Mouse (Mus musculus) kidney, embryonic 14.5 days (tissue): ENCODE measurements around the gene Csnk2b. TPM values are rescaled to one million over a fixed set of nuclear protein-coding genes. Genes with fewer than 3 reads are reported as not detected.
A peak's percentile ranks its signal among the peaks of the same experiment; 100 is the strongest.

Experiments
- ATAC-seq: fragments of 200-750 bp; cut with Nextera tagmentation; 2 replicates; pipeline ENCODE4 v1.8.0; 2017; ENCODE audit warnings: moderate number of reproducible peaks, mild to moderate bottlenecking, moderate TSS enrichment, moderate library complexity; ENCODE audit not compliant: low FRiP score, low TSS enrichment
- H3K27ac ChIP-seq: fragments of 300-500 bp; sonication (generic); 2 replicates; pipeline ENCODE4 v1.5.1; 2014; ENCODE audit warnings: low read depth, mild to moderate bottlenecking, low read length, moderate library complexity, mixed read lengths
- H3K27me3 ChIP-seq: fragments of 300-500 bp; sonication (generic); 2 replicates; pipeline ENCODE4 v1.6.1; 2014; ENCODE audit warnings: mild to moderate bottlenecking, low read length; ENCODE audit not compliant: control insufficient read depth, insufficient read depth
- H3K36me3 ChIP-seq: fragments of 300-500 bp; sonication (generic); 2 replicates; pipeline ENCODE4 v1.6.1; 2014; ENCODE audit warnings: low read length, mixed read lengths; ENCODE audit not compliant: control insufficient read depth, insufficient read depth
- H3K4me1 ChIP-seq: fragments of 300-500 bp; sonication (generic); 2 replicates; pipeline ENCODE4 v1.6.1; 2014; ENCODE audit warnings: low read length, mixed read lengths; ENCODE audit not compliant: control insufficient read depth, insufficient read depth
- H3K4me2 ChIP-seq: fragments of 300-500 bp; sonication (generic); replicated peaks from 2 replicates; pipeline ENCODE4 v1.6.1; 2014; ENCODE audit warnings: low read depth, mild to moderate bottlenecking, low read length
- H3K4me3 ChIP-seq: fragments of 300-500 bp; sonication (generic); 2 replicates; pipeline ENCODE4 v1.5.1; 2014; ENCODE audit warnings: mild to moderate bottlenecking, low read length
- H3K9ac ChIP-seq: fragments of 300-500 bp; sonication (generic); 2 replicates; pipeline ENCODE4 v1.6.1; 2014; ENCODE audit warnings: low read depth, mild to moderate bottlenecking, low read length, moderate library complexity
- H3K9me3 ChIP-seq: fragments of 300-500 bp; sonication (generic); 2 replicates; pipeline ENCODE4 v1.6.1; 2016; ENCODE audit warnings: low read length; ENCODE audit not compliant: control insufficient read depth
- WGBS: fragments of 180-500 bp; shearing (Covaris S2); extraction: QIAGEN DNeasy Blood & Tissue Kit; methylation state at CpG from one replicate; pipeline ENCODE4 v1.1.7; 2014; 5-methylcytosine and 5-hydroxymethylcytosine counted together
- polyA plus RNA-seq: library from polyadenylated mRNA; unstranded; fragments of >200 nt; fragmentation: Nextera tagmentation; extraction: Ambion mirVana; gene quantifications from 2 replicates; pipeline ENCODE4 v1.2.1, GENCODE M21; 2014

Gene Csnk2b
- polyA plus RNA-seq, 1 experiment from 2014 or later: 334 TPM

DNA sequence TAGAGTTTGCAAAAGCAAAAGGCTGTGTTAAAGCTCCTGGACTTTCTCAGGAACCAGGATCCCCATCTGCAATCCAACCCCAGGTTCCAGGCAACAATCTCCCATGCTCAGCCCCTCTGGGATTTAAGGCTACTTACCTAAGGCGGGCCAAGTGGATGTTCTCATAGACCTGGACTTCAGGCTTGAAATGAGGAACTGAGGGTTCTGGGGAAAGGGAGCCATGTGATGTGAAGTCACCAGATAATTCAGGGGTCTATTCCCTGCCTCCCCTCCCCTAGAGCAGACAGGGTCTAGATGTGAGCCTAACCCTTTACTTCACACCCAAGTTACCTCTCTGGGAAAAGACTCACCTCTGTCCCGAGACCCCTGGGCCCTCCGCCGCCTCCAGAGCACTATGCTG is 41.1 kb downstream of the Csnk2b start:
- H3K27me3 ChIP-seq: peaks cover 2% of the 10 kb centered on the region; the same call in 1 of the 2 replicates
- no peak overlapping the region for H3K4me3 ChIP-seq
- no peak overlapping the region for H3K27ac ChIP-seq
- H3K9ac ChIP-seq: no peak overlapping the region
- no peaks in the 10 kb centered on the region for H3K36me3 ChIP-seq
- H3K4me2 ChIP-seq: no peak overlapping the region
- 90% methylated on average over 4 of the region's 4 CpGs for WGBS
- H3K9me3 ChIP-seq: no peaks in the 10 kb centered on the region
- ATAC-seq: no peak
- H3K4me1 ChIP-seq: peaks cover 9% of the 10 kb centered on the region; the same call in 1 of the 2 replicates

DNA sequence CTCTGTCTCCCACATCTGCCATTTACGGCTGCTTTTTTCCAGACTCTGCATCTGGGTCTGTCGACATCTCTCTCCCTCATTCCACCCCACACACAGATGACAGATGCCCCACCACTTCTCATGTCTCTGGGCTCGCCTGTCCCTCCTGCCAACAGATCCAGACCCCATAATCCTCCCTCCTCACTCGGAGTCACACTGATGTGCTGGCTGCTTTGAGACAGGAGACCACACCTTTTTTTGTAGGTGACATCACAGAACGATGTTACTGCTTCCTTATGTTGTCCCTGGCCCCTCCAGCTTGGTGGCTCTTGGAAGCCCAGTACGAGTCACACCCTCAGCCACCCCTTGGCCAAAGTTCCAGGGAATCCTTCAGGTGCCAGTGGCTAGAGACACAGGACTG is 41.6 kb downstream of the Csnk2b start:
- no peaks in the 10 kb centered on the region for H3K36me3 ChIP-seq
- H3K9me3 ChIP-seq: peaks cover 2% of the 10 kb centered on the region; the same call in 1 of the 2 replicates
- H3K4me3 ChIP-seq: no peak overlapping the region
- WGBS: 35% methylated on average over 6 of the region's 6 CpGs
- H3K27me3 ChIP-seq: peaks cover 2% of the 10 kb centered on the region; the same call in 1 of the 2 replicates
- no peak overlapping the region for H3K27ac ChIP-seq
- H3K9ac ChIP-seq: no peak overlapping the region
- H3K4me1 ChIP-seq: peaks cover 9% of the 10 kb centered on the region; the same call in 1 of the 2 replicates
- no peak for ATAC-seq
- H3K4me2 ChIP-seq: no peak overlapping the region

DNA sequence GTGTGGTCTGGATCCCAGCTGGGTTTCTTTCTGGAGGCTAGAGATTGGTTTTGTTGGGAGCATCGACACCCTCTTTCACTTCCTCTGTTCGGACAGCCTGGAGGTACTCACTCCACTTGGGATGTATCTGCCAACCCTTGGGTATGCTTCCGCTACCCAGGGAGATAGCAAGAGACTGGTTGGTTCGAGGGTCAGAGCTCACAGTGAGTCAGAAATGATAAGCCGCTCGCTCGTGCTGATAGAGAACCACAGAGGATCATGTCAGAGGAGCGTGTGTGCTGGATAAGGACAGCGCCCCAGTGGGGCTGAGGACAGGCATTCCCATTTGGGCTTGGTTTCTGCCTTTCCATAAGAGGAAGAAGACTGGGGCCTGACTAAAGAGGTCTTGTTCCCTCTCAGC is 42.1 kb downstream of the Csnk2b start:
- peaks cover 3% of the 10 kb centered on the region; the same call in 1 of the 2 replicates for H3K9me3 ChIP-seq
- H3K27ac ChIP-seq: no peak overlapping the region
- H3K4me3 ChIP-seq: no peak overlapping the region
- ATAC-seq: no peak
- no peak overlapping the region for H3K9ac ChIP-seq
- 61% methylated on average over 9 of the region's 9 CpGs for WGBS
- H3K4me2 ChIP-seq: no peak overlapping the region
- H3K4me1 ChIP-seq: peaks cover 9% of the 10 kb centered on the region; the same call in 1 of the 2 replicates
- no peaks in the 10 kb centered on the region for H3K36me3 ChIP-seq
- H3K27me3 ChIP-seq: peaks cover 2% of the 10 kb centered on the region; the same call in 1 of the 2 replicates

DNA sequence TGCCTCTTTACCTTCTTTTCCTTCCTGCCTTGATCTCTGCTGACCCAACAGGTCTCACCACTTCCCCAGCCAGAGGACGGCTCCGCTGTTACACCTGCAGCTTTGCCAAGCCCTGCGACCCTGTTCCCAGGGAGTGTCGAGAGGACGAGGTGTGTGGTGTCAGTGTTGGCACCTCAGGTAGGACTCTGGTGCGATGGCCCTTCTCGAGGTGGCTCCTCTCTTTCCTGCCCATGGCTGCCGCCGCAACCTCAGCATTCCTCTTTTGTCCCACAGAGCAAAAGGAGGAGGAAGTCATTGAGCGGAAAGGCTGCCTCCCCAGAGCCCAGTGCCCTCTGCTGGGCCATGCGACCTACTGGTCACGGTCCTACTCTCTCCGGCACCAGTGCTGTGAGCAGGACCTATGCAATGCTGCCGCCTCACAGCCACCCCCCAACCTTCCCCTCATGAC is 44.0 kb downstream of the Csnk2b start, which contains the start of gene Ly6g6d:
Ly6g6d (minus strand) TSS at position 280 of the 448 bp plus-strand sequence.
- WGBS: 5% methylated on average over 14 of the region's 14 CpGs
- H3K36me3 ChIP-seq: no peaks in the 10 kb centered on the region
- peak within 1 kb of the TSS; percentile 55 for H3K9ac ChIP-seq
- H3K9me3 ChIP-seq: peaks cover 3% of the 10 kb centered on the region; the same call in 1 of the 2 replicates
- H3K27me3 ChIP-seq: peaks cover 2% of the 10 kb centered on the region; the same call in 1 of the 2 replicates
- peak; percentile 81 for ATAC-seq
- peak within 1 kb of the TSS; percentile 37; the same call in 1 of the 2 replicates for H3K27ac ChIP-seq
- H3K4me1 ChIP-seq: peaks cover 9% of the 10 kb centered on the region; the same call in 1 of the 2 replicates
- H3K4me3 ChIP-seq: peak within 1 kb of the TSS; percentile 31
- H3K4me2 ChIP-seq: peak within 1 kb of the TSS; percentile 50

DNA sequence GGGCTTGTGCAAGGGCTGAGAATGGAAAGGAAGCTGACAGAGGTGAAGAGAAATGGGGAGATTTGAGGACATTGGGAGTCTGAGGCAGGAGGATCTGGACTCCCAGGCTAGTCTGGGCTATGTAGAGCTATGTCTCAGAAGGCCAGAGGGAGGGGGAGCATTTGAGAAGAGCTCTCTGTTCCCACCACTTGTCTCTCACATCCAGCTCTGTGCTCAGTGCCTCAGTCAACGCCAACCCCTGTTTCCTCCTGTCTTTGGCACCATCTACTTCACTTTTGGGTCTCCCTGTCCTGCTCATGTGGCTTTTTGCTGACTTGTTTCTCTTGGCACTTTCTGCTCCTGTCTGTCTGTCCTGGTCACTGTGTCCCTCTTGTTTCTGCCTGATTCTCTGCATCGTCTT is 44.6 kb downstream of the Csnk2b start:
- peaks cover 3% of the 10 kb centered on the region; the same call in 1 of the 2 replicates for H3K9me3 ChIP-seq
- whole genome bisulfite sequencing: 15% methylated on average over 2 of the region's 2 CpGs
- 0 out of 2 replicates have a peak, but pooled peaks have one; percentile 25 for ATAC-seq
- H3K27me3 ChIP-seq: peaks cover 2% of the 10 kb centered on the region; the same call in 1 of the 2 replicates
- H3K4me1 ChIP-seq: peaks cover 9% of the 10 kb centered on the region; the same call in 1 of the 2 replicates
- H3K4me2 ChIP-seq: peak overlapping the region; percentile 50
- H3K4me3 ChIP-seq: peak overlapping the region; percentile 31
- no peaks in the 10 kb centered on the region for H3K36me3 ChIP-seq
- H3K9ac ChIP-seq: peak overlapping the region; percentile 55; the same call in 1 of the 2 replicates
- peak overlapping the region; percentile 37; the same call in 1 of the 2 replicates for H3K27ac ChIP-seq

DNA sequence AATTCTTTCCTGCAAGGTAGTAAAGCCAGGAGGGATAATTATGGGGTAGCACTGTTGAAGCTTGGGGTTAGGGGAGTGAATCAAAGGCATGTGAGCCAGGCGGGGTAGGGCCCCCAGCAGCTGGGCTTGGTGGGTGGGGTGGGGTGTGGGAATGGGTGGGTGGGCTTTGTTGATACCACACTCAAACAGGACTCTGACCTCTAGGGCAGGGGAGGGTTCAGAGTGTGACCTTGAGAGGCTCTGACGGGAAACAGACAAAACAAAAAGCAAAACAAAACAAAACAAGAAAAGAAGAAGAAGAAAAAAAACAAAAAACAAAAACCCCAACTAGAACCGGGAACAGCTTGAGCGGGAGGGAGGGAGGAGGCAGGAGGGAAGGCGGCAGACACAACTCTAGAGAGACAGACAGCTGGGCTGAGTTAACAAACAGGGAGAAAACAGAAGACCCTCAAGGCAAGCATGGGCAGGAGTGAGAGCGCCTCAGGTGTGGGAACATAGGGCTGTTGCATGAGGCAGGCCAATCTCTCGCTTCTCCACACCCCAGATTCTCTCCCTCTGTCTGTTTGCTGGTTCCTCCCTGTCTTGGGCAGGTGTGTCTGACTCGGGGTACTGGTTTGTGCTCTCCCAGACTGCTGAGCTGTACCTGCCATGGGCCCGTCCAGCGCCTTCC is 45.2 kb downstream of the Csnk2b start, which contains the start of gene Ly6g6e:
Ly6g6e (plus strand) TSS at position 396 of the 670 bp plus-strand sequence.
- no peak for ATAC-seq
- H3K4me2 ChIP-seq: peak within 1 kb of the TSS; percentile 50
- H3K27me3 ChIP-seq: peaks cover 2% of the 10 kb centered on the region; the same call in 1 of the 2 replicates
- 37% methylated on average over 10 of the region's 10 CpGs for WGBS
- H3K9ac ChIP-seq: peak within 1 kb of the TSS; percentile 55
- peaks cover 9% of the 10 kb centered on the region; the same call in 1 of the 2 replicates for H3K4me1 ChIP-seq
- peak within 1 kb of the TSS; percentile 31 for H3K4me3 ChIP-seq
- peaks cover 3% of the 10 kb centered on the region; the same call in 1 of the 2 replicates for H3K9me3 ChIP-seq
- no peaks in the 10 kb centered on the region for H3K36me3 ChIP-seq
- H3K27ac ChIP-seq: peak within 1 kb of the TSS; percentile 37; the same call in 1 of the 2 replicates

DNA sequence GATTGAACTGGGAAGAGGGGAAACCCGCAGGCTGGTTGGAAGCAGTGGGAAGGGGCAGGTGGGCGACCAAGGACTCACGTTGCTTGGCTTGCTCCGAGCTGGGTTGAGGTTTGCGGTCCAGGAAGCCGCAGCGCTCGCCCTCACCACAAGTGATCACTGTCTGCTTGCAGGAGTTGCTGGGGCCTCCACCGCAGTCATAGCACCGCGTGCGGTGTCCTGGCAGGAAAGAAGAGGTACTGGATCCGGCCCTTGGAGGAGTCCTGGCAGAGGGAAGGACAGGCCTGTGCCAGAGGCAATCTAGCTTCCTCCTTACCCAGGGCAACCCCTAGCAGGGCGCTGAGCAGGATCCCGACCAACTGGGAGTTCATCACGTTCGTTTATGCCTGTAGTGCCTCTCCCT is 47.8 kb downstream of the Csnk2b start:
- Histone ChIP-seq H3K27ac (no peak overlapping the region), H3K4me1 (peaks cover 9% of the 10 kb centered on the region; the same call in 1 of the 2 replicates), H3K4me3 (no peak overlapping the region), H3K4me2 (no peak overlapping the region), H3K9me3 (peaks cover 3% of the 10 kb centered on the region; the same call in 1 of the 2 replicates), H3K9ac (no peak overlapping the region), H3K27me3 (peaks cover 2% of the 10 kb centered on the region; the same call in 1 of the 2 replicates), H3K36me3 (no peaks in the 10 kb centered on the region)
- no peak for ATAC-seq
- WGBS: 22% methylated on average over 17 of the region's 17 CpGs

DNA sequence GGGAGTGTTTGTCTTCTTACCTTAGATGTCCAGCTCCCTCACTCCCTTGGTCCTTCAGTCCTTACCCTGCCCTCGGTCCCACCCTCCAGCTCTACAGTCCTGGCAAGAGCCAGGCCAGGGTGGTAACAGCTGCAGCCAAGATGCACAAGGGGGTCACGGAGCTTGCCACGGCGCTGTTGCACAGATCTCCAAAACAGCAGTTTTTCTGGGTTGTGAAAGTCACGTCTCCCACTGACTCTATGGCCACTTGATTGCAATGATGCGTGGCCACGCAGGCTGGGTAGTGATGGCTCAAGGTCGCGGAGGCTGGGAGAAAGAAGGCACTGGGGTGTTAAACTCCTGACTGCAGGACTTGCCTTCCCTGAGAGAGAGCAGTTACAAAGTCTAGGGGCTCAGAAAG is 50.4 kb downstream of the Csnk2b start:
- Histone ChIP-seq H3K27me3 (no peaks in the 10 kb centered on the region; the same call in 1 of the 2 replicates), H3K27ac (no peak overlapping the region), H3K9ac (no peak overlapping the region), H3K4me3 (no peak overlapping the region), H3K9me3 (peaks cover 3% of the 10 kb centered on the region; the same call in 1 of the 2 replicates), H3K4me1 (0 out of 2 replicates have a peak, but pooled peaks cover 3% of the 10 kb centered on the region), H3K4me2 (no peak overlapping the region), H3K36me3 (no peaks in the 10 kb centered on the region)
- no peak for ATAC-seq
- WGBS: 51% methylated on average over 9 of the region's 9 CpGs
